In the genomic region with DNA sequence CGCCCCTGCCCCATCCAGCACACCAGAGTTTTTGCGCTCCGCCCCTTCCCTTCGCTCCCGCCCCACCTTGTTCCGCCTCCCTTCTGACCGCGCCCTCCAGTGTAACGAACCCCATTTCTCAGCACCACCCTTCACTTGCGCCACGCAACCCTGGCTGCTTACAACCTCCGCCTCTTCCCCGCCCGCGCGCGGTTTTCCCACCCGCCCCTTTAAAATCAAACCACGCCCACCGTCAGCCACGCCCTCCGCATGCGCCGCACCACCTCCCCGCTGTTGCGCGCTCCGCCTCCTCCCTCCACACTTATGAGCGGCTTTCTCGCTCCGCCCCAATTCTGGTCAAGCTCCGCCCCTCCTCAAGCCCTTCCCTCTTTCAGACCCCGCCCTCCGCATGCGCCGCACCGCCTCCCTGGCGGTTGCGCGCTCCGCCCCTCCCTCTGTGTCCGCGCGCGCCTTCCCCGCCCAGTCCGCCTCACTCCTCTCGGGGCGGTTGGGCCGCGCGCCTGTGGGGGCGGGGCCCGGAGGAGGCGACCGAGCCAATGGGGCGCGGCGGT, we compare ENCODE assay signal across 8 mouse cellular contexts. TPM values are rescaled to one million over a fixed set of nuclear protein-coding genes. Genes with fewer than 3 reads are reported as not detected.
A peak's percentile ranks its signal among the peaks of the same experiment; 100 is the strongest.
DNase-seq lines count a peak whose midpoint lies in the region; ATAC-seq lines count a peak whose summit lies in the region.

A gene (plus strand): TSS at position 476 of the 551 bp plus-strand sequence.

- ATAC-seq in megakaryocyte progenitor cell, adult 5-6 weeks (replicated peaks; ENCODE audit: poor library complexity): peak; percentile 81

- peak; percentile 99 for DNase-seq in adipocyte (ENCODE audit: low spot score)
- peak; percentile 99 for DNase-seq in embryo, embryonic 10 days (ENCODE audit: low spot score)
- DNase-seq in gastrocnemius, postnatal 10 days: peak; percentile 99
- peak; percentile 99 for DNase-seq in induced T-regulatory cell, adult 2 months (ENCODE audit: low read depth)
- peak; percentile 94 to 98 for DNase-seq in left cerebral cortex, adult 9 months (ENCODE audit: low spot score in 2 of 2)
- DNase-seq in right cerebral cortex, postnatal 14 days: peak; percentile 99
- DNase-seq in urinary bladder, postnatal 36 days (ENCODE audit: low spot score in 2 of 2): peak; percentile 96 to 99

RNA-seq across cellular contexts. Expression of the gene that starts here (rescaled TPM):
- 10 to 100 TPM; 17.6 to 18.5 TPM for total RNA-seq in gastrocnemius, postnatal 10 days (2021)
- 60.1 and 72.6 TPM in 2 replicates for total RNA-seq in megakaryocyte progenitor cell, adult 5-6 weeks (2015)
- total RNA-seq in megakaryocyte progenitor cell, adult 5-6 weeks (2017): 25.7 and 34.0 TPM in 2 replicates

Comparison
In these comparisons a context has a peak if more than half of its experiments do, and no peak if none do; other contexts are left out.
1. Peak in every context shown above with its lines: DNase-seq and ATAC-seq.